Mouse (Mus musculus): ENCODE data around the gene Lmod1.

The Lmod1 gene

DNA sequence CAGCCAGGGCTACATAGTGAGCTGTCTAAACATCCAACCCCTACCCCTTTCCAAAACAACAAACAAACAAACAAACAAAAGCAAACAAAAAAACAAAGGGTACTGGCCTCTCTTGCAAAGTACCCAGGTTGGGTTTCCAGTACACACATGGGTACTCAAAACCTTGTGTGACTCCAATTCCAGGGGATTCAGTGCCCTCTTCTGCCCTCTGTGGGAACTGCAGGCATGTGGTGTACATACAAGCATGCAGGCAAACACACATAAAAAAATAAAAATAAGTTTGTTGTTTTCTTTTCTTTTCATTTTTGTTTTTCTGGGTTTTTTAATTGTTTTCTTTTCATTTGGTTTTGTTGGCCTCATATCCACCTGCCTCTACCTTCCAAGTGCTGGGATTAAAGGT lies 37.5 kb downstream of the Lmod1 start:
- no peak for DNase-seq

GRCm38 (mm10) chr1:135363446-135363845 lies 38.8 kb downstream of the Lmod1 start:
- peak; percentile 72 to 80 for DNase-seq

DNA sequence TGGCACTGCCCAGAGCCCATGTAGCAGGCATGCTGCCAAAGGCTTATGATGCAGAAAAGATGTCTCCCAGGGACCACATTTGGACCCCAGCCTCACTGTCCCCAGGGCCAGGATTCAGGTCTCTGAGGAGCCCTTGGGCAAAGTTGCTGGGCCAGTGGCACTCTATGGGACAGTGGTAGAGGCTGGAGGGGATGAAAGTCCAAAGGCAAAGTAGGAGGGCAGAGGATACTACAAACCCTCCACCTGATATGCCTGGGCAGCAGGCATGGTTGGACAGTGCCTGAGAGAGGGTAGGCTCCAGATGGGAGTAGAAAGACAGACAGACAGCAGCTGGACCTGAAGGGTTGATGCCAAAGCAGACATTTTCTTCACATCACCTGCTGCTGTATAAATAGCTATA lies 41.8 kb downstream of the Lmod1 start:
- no peak for DNase-seq

GRCm38 (mm10) chr1:135367005-135367404 lies 42.4 kb downstream of the Lmod1 start:
- DNase-seq = no peak

- DNase-seq = no peak
These were observed 43.0 kb downstream of the Lmod1 start for GRCm38 (mm10) chr1:135367595-135367994.

DNA sequence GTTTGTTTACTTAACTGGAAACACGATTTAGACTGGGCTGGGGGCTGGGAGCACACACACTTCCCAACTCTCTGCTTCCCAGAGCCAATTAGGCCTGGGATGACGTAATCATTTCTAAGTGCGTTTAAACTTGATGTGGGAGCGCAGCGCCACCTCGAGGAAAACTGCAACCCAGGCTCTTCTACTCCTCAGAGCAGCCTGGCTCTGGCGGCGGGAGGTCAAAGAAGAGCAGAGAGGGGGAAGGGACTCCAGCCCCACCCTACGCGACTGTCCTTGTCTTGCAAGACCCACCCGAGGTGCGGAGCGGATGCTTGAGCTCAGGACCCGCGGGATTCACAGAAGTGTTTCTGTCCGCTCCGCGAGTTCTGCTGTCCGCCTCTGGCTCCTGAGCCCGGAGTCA lies 43.6 kb downstream of the Lmod1 start:
- peak; percentile 86 to 91 for DNase-seq

- DNase-seq = peak; percentile 67 to 78
These were observed 44.4 kb downstream of the Lmod1 start for GRCm38 (mm10) chr1:135368982-135369381.

GRCm38 (mm10) chr1:135369415-135369814 lies 44.8 kb downstream of the Lmod1 start:
- DNase-seq = no peak

- no peak for DNase-seq
These were observed 48.6 kb downstream of the Lmod1 start for GRCm38 (mm10) chr1:135373171-135373677.

DNA sequence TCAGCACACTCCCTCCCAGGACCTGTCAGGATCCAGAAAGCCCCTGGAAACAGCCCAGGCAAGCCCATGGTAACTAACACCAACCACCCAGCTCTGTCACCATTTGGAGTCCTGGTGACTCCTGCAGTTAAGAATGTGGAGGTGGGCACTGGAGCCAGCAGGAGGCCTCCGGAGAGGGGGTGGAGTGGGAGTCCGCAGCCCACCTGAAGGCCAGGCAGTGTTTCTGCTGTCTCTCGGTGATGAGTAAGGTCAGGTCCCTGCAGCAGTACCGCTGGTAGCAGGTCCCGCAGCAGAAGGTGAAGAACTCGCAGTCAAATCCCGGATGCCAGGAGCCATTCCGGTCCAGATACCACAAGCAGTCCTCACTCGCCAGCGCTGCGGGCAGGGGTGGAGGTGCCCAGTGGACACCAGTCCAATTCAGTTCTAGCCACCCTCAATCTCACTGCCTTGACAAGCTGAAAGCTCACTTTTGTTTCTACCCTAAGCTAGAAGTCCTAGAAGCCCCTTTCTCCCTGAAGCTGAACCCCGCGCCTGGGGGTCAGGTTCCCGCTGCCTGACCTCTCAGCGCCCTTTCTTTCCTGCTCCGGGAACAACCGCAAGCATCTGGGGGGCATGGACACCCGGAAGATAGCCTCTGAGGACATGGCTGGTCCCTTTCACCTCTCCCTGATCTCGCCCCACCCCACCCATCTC lies 49.7 kb downstream of the Lmod1 start:
- peak in 1 of 2 experiments; percentile 10 for DNase-seq

- peak; percentile 54 to 64 for DNase-seq
These were observed 50.4 kb downstream of the Lmod1 start, which contains the start of gene Shisa4 for GRCm38 (mm10) chr1:135374868-135375581. TSS of gene Shisa4 (minus strand) at chr1:135375237.

GRCm38 (mm10) chr1:135378576-135378975 lies 54.0 kb downstream of the Lmod1 start:
- no peak for DNase-seq

GRCm38 (mm10) chr1:135379048-135379447 lies 54.4 kb downstream of the Lmod1 start:
- no peak for DNase-seq

GRCm38 (mm10) chr1:135380071-135380991 lies 55.7 kb downstream of the Lmod1 start:
- no peak for DNase-seq

- DNase-seq = peak in 1 of 2 experiments; percentile 29
These were observed 57.0 kb downstream of the Lmod1 start for GRCm38 (mm10) chr1:135381560-135381959.

DNA sequence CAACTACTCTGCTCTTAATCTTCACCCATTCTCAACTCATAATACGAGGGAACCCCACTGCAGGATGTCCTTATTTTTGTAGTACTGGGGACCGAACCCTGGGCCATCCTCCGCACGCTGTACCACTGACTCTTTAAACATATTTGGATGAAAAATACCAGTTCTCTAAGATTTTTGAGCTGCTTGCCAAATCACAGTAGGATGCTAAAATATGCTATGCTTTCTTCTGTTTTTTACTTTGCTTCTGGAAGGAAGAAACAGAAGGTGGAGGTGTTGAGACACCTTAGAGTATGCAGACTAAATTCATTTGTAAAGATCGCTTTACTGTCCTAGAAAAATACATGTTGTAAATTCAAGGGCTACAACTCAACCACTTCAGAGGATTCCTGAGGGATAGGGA lies 59.6 kb downstream of the Lmod1 start:
- DNase-seq = no peak

DNA sequence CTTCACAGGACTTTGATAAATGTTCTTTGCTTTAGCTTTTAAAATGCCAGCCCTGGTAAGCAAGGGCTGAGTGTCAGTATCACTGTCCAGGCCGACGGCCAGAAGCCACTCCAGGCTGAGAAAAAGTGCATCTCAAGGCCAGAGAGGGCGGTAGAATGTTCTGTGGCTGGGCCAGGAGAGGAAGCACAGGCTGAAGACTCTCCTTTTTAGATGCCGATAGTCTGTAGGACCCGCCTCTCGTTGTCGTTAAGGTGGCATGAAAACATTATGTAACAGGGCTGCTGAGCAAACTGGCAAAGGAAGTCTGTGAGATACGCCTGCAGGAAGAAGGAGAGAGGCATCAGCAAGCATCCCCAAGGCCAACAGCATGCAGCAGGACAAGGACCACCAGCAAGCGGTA lies 60.6 kb downstream of the Lmod1 start:
- DNase-seq = no peak

DNA sequence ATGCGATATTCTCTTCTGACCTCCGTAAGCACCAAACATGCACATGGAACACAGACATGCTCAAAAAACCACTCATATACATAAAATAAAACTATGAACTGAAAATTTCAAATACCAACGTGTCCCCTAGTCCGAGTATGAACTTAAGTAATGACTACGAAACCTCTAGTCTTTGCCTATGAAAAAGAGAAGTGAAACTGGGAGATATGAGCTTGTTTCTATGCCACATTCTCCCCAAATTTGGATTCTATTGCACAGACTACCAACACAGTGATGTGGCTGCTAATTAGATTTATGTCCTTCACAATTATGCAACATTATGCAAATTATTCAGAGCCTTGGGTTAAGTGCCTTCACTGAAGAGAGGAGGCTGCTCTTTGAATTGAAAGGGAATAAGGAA lies 74.9 kb downstream of the Lmod1 start:
- DNase-seq = no peak

- no peak for DNase-seq
These were observed 77.0 kb downstream of the Lmod1 start for GRCm38 (mm10) chr1:135401452-135402110.

- DNase-seq = no peak
These were observed 80.7 kb downstream of the Lmod1 start for GRCm38 (mm10) chr1:135405356-135405755.

DNA sequence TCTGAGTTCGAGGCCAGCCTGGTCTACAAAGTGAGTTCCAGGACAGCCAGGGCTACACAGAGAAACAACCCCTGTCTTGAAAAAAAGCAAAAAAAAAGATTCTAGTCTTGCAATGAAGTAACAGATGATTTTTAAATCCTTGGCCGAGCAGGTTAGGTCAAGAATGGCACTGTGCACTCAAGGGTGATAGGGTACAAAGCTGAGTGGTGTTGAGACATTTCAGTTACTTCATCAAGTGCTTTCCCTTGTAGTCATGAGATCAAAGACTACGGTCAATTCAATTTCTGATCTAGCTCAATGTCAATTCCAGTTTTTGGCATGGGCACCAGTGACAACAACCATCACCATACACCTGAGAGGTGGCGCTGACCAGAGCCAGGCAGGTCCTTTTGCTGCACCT lies 84.4 kb downstream of the Lmod1 start:
- no peak for DNase-seq

DNA sequence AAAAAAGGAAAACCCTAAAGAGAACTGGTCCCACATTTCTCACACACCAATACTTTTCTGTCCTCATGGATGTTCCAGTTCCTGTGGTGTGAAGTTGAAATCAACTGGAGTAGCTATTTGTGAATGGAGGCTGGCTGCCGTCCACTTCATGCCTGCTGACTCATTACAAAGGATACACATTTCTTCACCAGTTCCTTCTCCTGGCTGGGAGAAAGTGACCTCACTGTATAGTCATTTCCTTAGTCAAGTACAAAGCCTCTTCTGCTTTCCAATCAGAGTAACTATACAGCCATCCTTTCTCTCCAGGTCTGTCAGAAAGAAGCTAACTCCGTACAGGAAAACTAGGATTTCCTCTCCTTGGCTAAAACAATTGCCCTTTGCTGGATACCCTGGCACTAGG lies 86.4 kb downstream of the Lmod1 start:
- peak; percentile 75 to 80 for DNase-seq

Data from lung, adult 18-20 months (tissue).